Mouse (Mus musculus): ENCODE measurements around the gene Exoc7.

Gene Exoc7

GRCm38 (mm10) chr11:116239797-116240196 lies 67.2 kb downstream of the Exoc7 start:
- no peak for DNase-seq (ENCODE audit: low spot score)

Measured in c-Kit-positive CD71-positive TER-119-positive erythroid progenitor cells, embryonic 14.5 days (primary cell).